Mouse (Mus musculus) hindbrain, embryonic 12.5 days (tissue): Measurements from ENCODE around the gene Susd3. TPM values are rescaled to one million over a fixed set of nuclear protein-coding genes. Genes with fewer than 3 reads are reported as not detected.

Experiments
- ATAC-seq: fragments of 200-750 bp; cut with Nextera tagmentation; 2 replicates; pipeline ENCODE4 v1.8.0; 2017; ENCODE audit warnings: moderate TSS enrichment; ENCODE audit not compliant: low FRiP score
- H3K27ac ChIP-seq: fragments of 300-500 bp; sonication (generic); 2 replicates; pipeline ENCODE4 v1.5.1; 2016; ENCODE audit warnings: mild to moderate bottlenecking
- H3K27me3 ChIP-seq: fragments of 300-500 bp; sonication (generic); 2 replicates; pipeline ENCODE4 v1.6.1; 2016; ENCODE audit warnings: mild to moderate bottlenecking
- H3K36me3 ChIP-seq: fragments of 300-500 bp; sonication (generic); 2 replicates; pipeline ENCODE4 v1.6.1; 2016; ENCODE audit warnings: mild to moderate bottlenecking
- H3K4me1 ChIP-seq: fragments of 300-500 bp; sonication (generic); 2 replicates; pipeline ENCODE4 v1.6.1; 2016
- H3K4me2 ChIP-seq: fragments of 300-500 bp; sonication (generic); replicated peaks from 2 replicates; pipeline ENCODE4 v1.6.1; 2016; ENCODE audit warnings: mild to moderate bottlenecking
- H3K4me3 ChIP-seq: fragments of 300-500 bp; sonication (generic); 2 replicates; pipeline ENCODE4 v1.5.1; 2016; ENCODE audit warnings: mild to moderate bottlenecking
- H3K9ac ChIP-seq: fragments of 300-500 bp; sonication (generic); 2 replicates; pipeline ENCODE4 v1.6.1; 2016; ENCODE audit warnings: mild to moderate bottlenecking, moderate library complexity
- H3K9me3 ChIP-seq: fragments of 300-500 bp; sonication (generic); replicated peaks from 2 replicates; pipeline ENCODE4 v1.6.1; 2016; ENCODE audit warnings: mild to moderate bottlenecking
- WGBS: fragments of 180-500 bp; shearing (Covaris S2); methylation state at CpG from one replicate; pipeline ENCODE4 v1.1.7; 2016; 5-methylcytosine and 5-hydroxymethylcytosine counted together
- polyA plus RNA-seq: library from polyadenylated mRNA; unstranded; fragments of >200 nt; fragmentation: Nextera tagmentation; extraction: Ambion mirVana; gene quantifications from 2 replicates; pipeline ENCODE4 v1.2.1, GENCODE M21; 2016

Gene Susd3
- polyA plus RNA-seq, result 0.47 and 0.96 TPM in 2 replicates

- Histone ChIP-seq H3K4me1 (peaks cover 9% of the 10 kb centered on the region), H3K27me3 (peaks cover 43% of the 10 kb centered on the region), H3K36me3 (no peaks in the 10 kb centered on the region), H3K4me3 (peak within 1 kb of the TSS; percentile 34), H3K9ac (0 out of 2 replicates have a peak within 1 kb of the TSS, but pooled peaks have one; percentile 28), H3K9me3 (no peaks in the 10 kb centered on the region), H3K27ac (no peak within 1 kb of the TSS), H3K4me2 (peak within 1 kb of the TSS; percentile 60)
- ATAC-seq, result no peak
- WGBS, result 23% methylated on average over 6 of the region's 8 CpGs
These were observed at the start of gene Susd3 for GRCm38 (mm10) chr13:49248467-49248862. TSS of gene Susd3 (minus strand) at chr13:49248706.

- H3K9me3 ChIP-seq, result peaks cover 6% of the 10 kb centered on the region; the same call in 1 of the 2 replicates
These were observed 47.8 kb upstream of the Susd3 start for GRCm38 (mm10) chr13:49296270-49296669.

GRCm38 (mm10) chr13:49294108-49294507, 45.6 kb upstream of the Susd3 start:
- ATAC-seq, result no peak
- Histone ChIP-seq H3K27ac (no peak overlapping the region), H3K27me3 (no peaks in the 10 kb centered on the region), H3K4me2 (no peak overlapping the region), H3K9ac (no peak overlapping the region), H3K4me3 (no peak overlapping the region), H3K36me3 (no peaks in the 10 kb centered on the region), H3K4me1 (no peaks in the 10 kb centered on the region), H3K9me3 (peaks cover 6% of the 10 kb centered on the region; the same call in 1 of the 2 replicates)
- WGBS, result 84% methylated on average over 9 of the region's 9 CpGs

More at GRCm38 (mm10) chr13:49296270-49296669, 47.8 kb upstream of the Susd3 start:
- ATAC-seq, result no peak
- Histone ChIP-seq H3K9ac (no peak overlapping the region), H3K4me3 (no peak overlapping the region), H3K27ac (no peak overlapping the region), H3K4me1 (no peaks in the 10 kb centered on the region), H3K4me2 (no peak overlapping the region), H3K27me3 (no peaks in the 10 kb centered on the region), H3K36me3 (no peaks in the 10 kb centered on the region)
- WGBS, result 79% methylated on average over 7 of the region's 7 CpGs

- Histone ChIP-seq H3K9me3 (peaks cover 6% of the 10 kb centered on the region; the same call in 1 of the 2 replicates), H3K4me2 (no peak overlapping the region), H3K27ac (no peak overlapping the region), H3K27me3 (no peaks in the 10 kb centered on the region), H3K4me3 (no peak overlapping the region), H3K36me3 (no peaks in the 10 kb centered on the region), H3K4me1 (no peaks in the 10 kb centered on the region), H3K9ac (no peak overlapping the region)
- ATAC-seq, result no peak
- WGBS, result 94% methylated on average over 6 of the region's 6 CpGs
These were observed 43.4 kb upstream of the Susd3 start for GRCm38 (mm10) chr13:49291949-49292348.

- Histone ChIP-seq H3K9ac (no peak overlapping the region), H3K4me2 (no peak overlapping the region), H3K4me1 (no peaks in the 10 kb centered on the region), H3K36me3 (no peaks in the 10 kb centered on the region), H3K27ac (no peak overlapping the region), H3K9me3 (peaks cover 6% of the 10 kb centered on the region; the same call in 1 of the 2 replicates), H3K4me3 (no peak overlapping the region), H3K27me3 (no peaks in the 10 kb centered on the region)
- no peak for ATAC-seq
- 49% methylated on average over 1 of the region's 1 CpGs for WGBS
These were observed 42.9 kb upstream of the Susd3 start for GRCm38 (mm10) chr13:49291398-49291797.

GRCm38 (mm10) chr13:49287224-49287623, 38.7 kb upstream of the Susd3 start:
- Histone ChIP-seq H3K27me3 (no peaks in the 10 kb centered on the region), H3K36me3 (no peaks in the 10 kb centered on the region), H3K4me3 (no peak overlapping the region), H3K4me2 (no peak overlapping the region), H3K9ac (no peak overlapping the region), H3K27ac (no peak overlapping the region), H3K9me3 (peaks cover 6% of the 10 kb centered on the region; the same call in 1 of the 2 replicates), H3K4me1 (no peaks in the 10 kb centered on the region)
- no peak for ATAC-seq
- WGBS, result 82% methylated on average over 6 of the region's 6 CpGs

DNA sequence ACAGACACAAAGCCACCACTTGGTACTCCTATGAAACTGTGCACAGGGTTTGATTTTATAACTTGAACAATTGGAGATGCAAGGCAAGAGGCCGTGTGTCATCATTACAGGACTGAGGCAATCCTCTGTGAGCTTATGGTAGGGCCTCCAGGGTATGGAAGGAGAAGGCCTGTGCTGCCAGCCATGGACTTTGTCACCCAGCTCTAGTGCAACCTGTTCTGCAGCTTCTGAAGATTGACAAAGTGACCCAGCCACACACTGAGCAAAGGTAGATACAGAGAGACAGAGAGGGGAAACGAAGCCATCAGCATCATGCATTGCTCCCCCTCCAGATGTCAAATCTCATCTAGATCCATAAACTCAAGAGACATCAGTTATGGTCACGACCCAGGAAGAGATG, 38.2 kb upstream of the Susd3 start:
- Histone ChIP-seq H3K9me3 (peaks cover 4% of the 10 kb centered on the region; the same call in 1 of the 2 replicates), H3K36me3 (no peaks in the 10 kb centered on the region), H3K27me3 (no peaks in the 10 kb centered on the region), H3K4me2 (no peak overlapping the region), H3K9ac (no peak overlapping the region), H3K4me3 (no peak overlapping the region), H3K4me1 (no peaks in the 10 kb centered on the region), H3K27ac (no peak overlapping the region)
- WGBS, result 83% methylated on average over 3 of the region's 3 CpGs
- no peak for ATAC-seq

- Histone ChIP-seq H3K9me3 (no peaks in the 10 kb centered on the region), H3K9ac (no peak overlapping the region), H3K4me2 (no peak overlapping the region), H3K27ac (no peak overlapping the region), H3K27me3 (no peaks in the 10 kb centered on the region), H3K36me3 (no peaks in the 10 kb centered on the region), H3K4me3 (no peak overlapping the region), H3K4me1 (no peaks in the 10 kb centered on the region)
- 82% methylated on average over 9 of the region's 9 CpGs for whole genome bisulfite sequencing
- no peak for ATAC-seq
These were observed 35.2 kb upstream of the Susd3 start for GRCm38 (mm10) chr13:49283686-49284085.

- WGBS, result 66% methylated on average over 2 of the region's 2 CpGs
- no peak overlapping the region for H3K27ac ChIP-seq
These were observed 33.7 kb upstream of the Susd3 start for GRCm38 (mm10) chr13:49282168-49282567.

GRCm38 (mm10) chr13:49271831-49272765, 23.6 kb upstream of the Susd3 start:
- H3K9me3 ChIP-seq, result no peaks in the 10 kb centered on the region
- WGBS, result 69% methylated on average over 5 of the region's 5 CpGs

More at GRCm38 (mm10) chr13:49282168-49282567, 33.7 kb upstream of the Susd3 start:
- Histone ChIP-seq H3K36me3 (no peaks in the 10 kb centered on the region), H3K4me1 (no peaks in the 10 kb centered on the region), H3K9ac (no peak overlapping the region), H3K9me3 (no peaks in the 10 kb centered on the region), H3K4me2 (no peak overlapping the region), H3K4me3 (no peak overlapping the region), H3K27me3 (no peaks in the 10 kb centered on the region)
- no peak for ATAC-seq

DNA sequence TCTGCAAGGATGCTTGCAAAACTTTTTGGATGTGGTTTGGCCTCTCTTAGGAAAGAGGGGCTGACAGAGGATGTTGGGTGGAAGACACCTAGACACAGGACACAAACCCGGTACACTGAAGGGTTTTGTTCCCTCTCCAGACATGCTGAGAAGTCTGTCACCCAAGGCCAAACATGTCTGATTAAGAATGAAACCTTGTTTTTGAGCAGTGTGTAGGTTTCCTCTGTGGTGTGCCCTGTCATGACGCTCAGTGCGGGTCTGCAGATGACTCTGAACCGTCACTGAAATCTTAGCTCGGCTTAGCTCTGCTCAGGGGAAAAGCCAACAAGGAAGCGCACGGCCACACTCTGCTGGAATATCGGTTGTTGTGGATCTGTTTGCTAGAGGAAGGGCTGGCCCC, 22.0 kb upstream of the Susd3 start:
- Histone ChIP-seq H3K4me2 (no peak overlapping the region), H3K9me3 (no peaks in the 10 kb centered on the region), H3K4me1 (no peaks in the 10 kb centered on the region), H3K4me3 (no peak overlapping the region), H3K9ac (no peak overlapping the region), H3K36me3 (no peaks in the 10 kb centered on the region), H3K27me3 (no peaks in the 10 kb centered on the region), H3K27ac (no peak overlapping the region)
- ATAC-seq, result no peak
- 91% methylated on average over 8 of the region's 8 CpGs for WGBS

More at GRCm38 (mm10) chr13:49271831-49272765, 23.6 kb upstream of the Susd3 start:
- Histone ChIP-seq H3K27me3 (no peaks in the 10 kb centered on the region), H3K4me1 (no peaks in the 10 kb centered on the region), H3K36me3 (no peaks in the 10 kb centered on the region), H3K4me3 (no peak overlapping the region), H3K9ac (no peak overlapping the region), H3K27ac (no peak overlapping the region), H3K4me2 (no peak overlapping the region)
- no peak for ATAC-seq

GRCm38 (mm10) chr13:49267645-49268044, 19.1 kb upstream of the Susd3 start:
- H3K4me3 ChIP-seq, result no peak overlapping the region
- WGBS, result 69% methylated on average over 2 of the region's 2 CpGs
- no peaks in the 10 kb centered on the region for H3K4me1 ChIP-seq
- ATAC-seq, result no peak
- no peak overlapping the region for H3K27ac ChIP-seq
- no peak overlapping the region for H3K4me2 ChIP-seq
- no peaks in the 10 kb centered on the region for H3K27me3 ChIP-seq
- no peaks in the 10 kb centered on the region for H3K36me3 ChIP-seq
- no peak overlapping the region for H3K9ac ChIP-seq
- H3K9me3 ChIP-seq, result no peaks in the 10 kb centered on the region
